Mouse (Mus musculus) heart, postnatal 0 days (tissue): ENCODE results near the gene Fam3b.

ENCODE experiments used
- CTCF ChIP-seq: IDR thresholded peaks from 2 replicates; pipeline ENCODE4 v1.5.1; 2016; ENCODE audit warnings: antibody characterized with exemption, control low read depth, low read depth
- EP300 ChIP-seq: IDR thresholded peaks from 2 replicates; pipeline ENCODE4 v1.6.1; 2016; ENCODE audit warnings: antibody characterized with exemption, low read depth

DNA sequence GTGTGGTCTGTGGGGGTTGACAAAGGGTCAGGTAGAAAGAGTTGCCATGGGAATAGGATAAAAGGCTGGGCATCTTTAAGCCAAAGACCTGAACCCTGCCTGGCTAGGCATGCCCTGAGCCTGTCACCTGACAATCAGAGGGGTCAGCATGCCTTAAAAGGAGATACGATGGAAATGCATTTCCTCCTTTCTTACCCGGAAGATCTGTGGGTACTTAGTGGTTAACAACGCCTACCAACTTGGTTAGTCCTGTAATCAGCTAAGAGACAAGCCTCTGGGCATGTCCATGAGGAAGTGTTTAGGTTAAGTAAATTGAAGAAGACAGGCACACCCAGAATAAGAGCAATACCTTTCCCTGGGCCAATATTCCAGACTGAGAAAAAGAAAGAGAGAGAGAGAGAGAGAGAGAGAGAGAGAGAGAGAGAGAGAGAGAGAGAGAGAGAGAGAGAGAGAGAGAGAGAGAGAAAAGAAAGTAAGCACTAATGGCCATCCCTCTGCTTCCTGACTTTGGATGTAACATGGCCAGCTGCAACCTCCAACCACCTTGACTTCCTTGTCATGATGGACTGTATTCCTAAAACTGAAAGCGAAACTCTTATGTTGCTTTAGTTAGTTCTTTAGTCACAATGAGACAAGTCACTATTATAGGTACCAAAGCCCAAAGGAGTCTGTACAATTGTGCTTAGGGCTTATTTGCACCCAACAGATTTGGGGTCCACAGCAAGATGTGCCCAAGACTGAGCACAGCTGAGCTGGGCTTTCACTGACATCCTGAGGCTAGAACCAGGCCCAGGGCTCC lies 46.4 kb downstream of the Fam3b start:
- no peak for TF ChIP-seq CTCF
- TF ChIP-seq EP300: no peak
